Mouse (Mus musculus) hindbrain, postnatal 0 days (tissue): ENCODE measurements around the gene Rasa2. TPM values are rescaled to one million over a fixed set of nuclear protein-coding genes. Genes with fewer than 3 reads are reported as not detected.
A peak's percentile ranks its signal among the peaks of the same experiment; 100 is the strongest.
"Not testable (repeated sequence)": the region's sequence is repeated elsewhere in the genome, so short reads cannot be mapped to it uniquely, and the experiment has no call there.

Experiments used
- ATAC-seq: fragments of 200-750 bp; cut with Nextera tagmentation; 2 replicates; pipeline ENCODE4 v1.8.0; 2017; ENCODE audit warnings: mild to moderate bottlenecking, moderate TSS enrichment, moderate library complexity
- DNase-seq: peaks from one replicate; pipeline ENCODE4 v3.0.0-alpha.2; 2015; ENCODE audit warnings: low spot score
- H3K27ac ChIP-seq: fragments of 300-500 bp; sonication (generic); 2 replicates; pipeline ENCODE4 v1.5.1; 2014; ENCODE audit warnings: mild to moderate bottlenecking
- H3K27me3 ChIP-seq: fragments of 300-500 bp; sonication (generic); 2 replicates; pipeline ENCODE4 v1.6.1; 2014; ENCODE audit warnings: low read length, mixed read lengths; ENCODE audit not compliant: insufficient read depth
- H3K36me3 ChIP-seq: fragments of 300-500 bp; sonication (generic); 2 replicates; pipeline ENCODE4 v1.6.1; 2014; ENCODE audit warnings: low read length, mixed read lengths; ENCODE audit not compliant: insufficient read depth
- H3K4me1 ChIP-seq: fragments of 300-500 bp; sonication (generic); 2 replicates; pipeline ENCODE4 v1.6.1; 2014; ENCODE audit warnings: antibody characterized with exemption, low read length, mixed read lengths; ENCODE audit not compliant: insufficient read depth
- H3K4me2 ChIP-seq: fragments of 300-500 bp; sonication (generic); 2 replicates; pipeline ENCODE4 v1.6.1; 2014; ENCODE audit warnings: low read depth, mild to moderate bottlenecking, low read length, moderate library complexity, mixed read lengths
- H3K4me3 ChIP-seq: fragments of 300-500 bp; sonication (generic); 2 replicates; pipeline ENCODE4 v1.5.1; 2014; ENCODE audit warnings: low read length
- H3K9ac ChIP-seq: fragments of 300-500 bp; sonication (generic); replicated peaks from 2 replicates; pipeline ENCODE4 v1.6.1; 2014; ENCODE audit warnings: mild to moderate bottlenecking, low read length, moderate library complexity, mixed read lengths
- H3K9me3 ChIP-seq: fragments of 300-500 bp; sonication (generic); 2 replicates; pipeline ENCODE4 v1.6.1; 2016; ENCODE audit warnings: low read length, mixed read lengths
- CTCF ChIP-seq: IDR thresholded peaks from 2 replicates; pipeline ENCODE4 v1.5.1; 2016; ENCODE audit warnings: antibody characterized with exemption, control low read depth, low read depth
- WGBS: fragments of 180-500 bp; shearing (Covaris S2); extraction: QIAGEN DNeasy Blood & Tissue Kit; methylation state at CpG from one replicate; pipeline ENCODE4 v1.1.7; 2014; 5-methylcytosine and 5-hydroxymethylcytosine counted together
- polyA plus RNA-seq: library from polyadenylated mRNA; unstranded; fragments of >200 nt; fragmentation: Nextera tagmentation; extraction: Ambion mirVana; gene quantifications from 2 replicates; pipeline ENCODE4 v1.2.1, GENCODE M21; 2015
- total RNA-seq: library from RNA; depleted of rRNA; stranded (reverse); fragments of >200 nt; gene quantifications from 2 replicates; pipeline ENCODE4 v1.2.3, GENCODE M21; 2014

The Rasa2 gene
- total and polyA plus RNA-seq, 2 experiments from 2014 or later, result 12.0 to 12.9 TPM

- no peak for TF ChIP-seq CTCF
- Histone ChIP-seq H3K27ac (no peak overlapping the region), H3K9ac (no peak overlapping the region), H3K4me3 (no peak overlapping the region), H3K4me1 (0 out of 2 replicates have a peak, but pooled peaks cover 6% of the 10 kb centered on the region), H3K4me2 (no peak overlapping the region), H3K27me3 (no peaks in the 10 kb centered on the region), H3K9me3 (no peaks in the 10 kb centered on the region), H3K36me3 (no peaks in the 10 kb centered on the region)
- DNase-seq (no peak), ATAC-seq (no peak)
- 88% methylated on average over 5 of the region's 5 CpGs for WGBS
Observed at GRCm38 (mm10) chr9:96523148-96523547, 108.3 kb downstream of the Rasa2 start.

GRCm38 (mm10) chr9:96521574-96521973, 109.8 kb downstream of the Rasa2 start:
- not testable (repeated sequence) for H3K27ac ChIP-seq, H3K27me3 ChIP-seq, DNase-seq, H3K4me2 ChIP-seq, H3K4me3 ChIP-seq, H3K9ac ChIP-seq, H3K9me3 ChIP-seq, H3K4me1 ChIP-seq, ATAC-seq, H3K36me3 ChIP-seq
- peak; percentile 26 for TF ChIP-seq CTCF
- 95% methylated on average over 2 of the region's 2 CpGs for WGBS

DNA sequence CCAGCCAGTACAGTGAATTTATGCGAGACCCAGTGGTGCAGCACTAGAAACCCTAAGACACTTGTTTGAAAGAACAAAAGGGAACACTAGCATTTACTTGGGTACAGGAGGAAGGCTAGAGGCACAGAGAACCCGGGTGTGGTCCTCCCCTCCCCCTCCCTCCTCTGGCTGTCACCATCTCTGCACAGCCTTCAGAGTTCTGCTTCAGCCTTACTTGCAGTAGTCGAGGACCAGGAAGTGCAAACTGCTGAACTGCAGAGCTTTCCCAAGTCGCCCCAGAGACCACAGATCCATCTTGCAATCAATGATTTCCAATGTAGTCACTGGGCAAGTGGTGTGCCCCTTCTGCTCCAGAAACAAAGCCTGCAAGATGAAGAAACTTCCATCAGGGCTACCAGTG, 114.0 kb downstream of the Rasa2 start:
- DNase-seq (no peak), ATAC-seq (no peak)
- Histone ChIP-seq H3K36me3 (no peaks in the 10 kb centered on the region), H3K4me1 (no peaks in the 10 kb centered on the region), H3K4me2 (no peak overlapping the region), H3K27ac (no peak overlapping the region), H3K27me3 (no peaks in the 10 kb centered on the region), H3K9me3 (no peaks in the 10 kb centered on the region), H3K9ac (no peak overlapping the region), H3K4me3 (no peak overlapping the region)
- 31% methylated on average over 4 of the region's 4 CpGs for WGBS
- TF ChIP-seq CTCF, result no peak

- no peak overlapping the region for H3K27ac ChIP-seq
- TF ChIP-seq CTCF, result no peak
- 69% methylated on average over 3 of the region's 3 CpGs for WGBS
- H3K36me3 ChIP-seq, result no peaks in the 10 kb centered on the region
- no peak for ATAC-seq
- H3K9ac ChIP-seq, result no peak overlapping the region
- no peaks in the 10 kb centered on the region for H3K4me1 ChIP-seq
- H3K4me2 ChIP-seq, result no peak overlapping the region
- H3K4me3 ChIP-seq, result no peak overlapping the region
- no peak for DNase-seq
- no peaks in the 10 kb centered on the region for H3K9me3 ChIP-seq
- H3K27me3 ChIP-seq, result no peaks in the 10 kb centered on the region
Observed at GRCm38 (mm10) chr9:96516806-96517205, 114.6 kb downstream of the Rasa2 start.

DNA sequence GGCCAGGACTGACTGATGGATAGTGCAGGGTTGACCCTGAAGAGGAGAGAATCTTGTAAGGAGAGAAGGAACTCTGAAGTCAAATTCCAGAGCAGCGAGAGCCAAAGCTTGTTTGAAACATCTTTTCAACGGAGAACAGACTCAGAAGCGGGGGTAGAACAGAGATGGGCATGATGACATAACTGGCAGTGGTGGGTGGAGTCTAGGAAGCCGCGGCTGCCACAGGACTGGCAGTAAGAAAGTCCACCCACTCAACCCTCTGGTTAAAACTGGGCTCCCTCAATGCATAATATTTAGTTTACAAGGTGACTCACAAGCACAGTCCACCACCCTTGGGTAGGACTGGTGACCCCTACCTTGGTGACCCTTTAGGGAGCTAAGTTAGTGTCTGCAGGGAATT, 115.7 kb downstream of the Rasa2 start:
- no peaks in the 10 kb centered on the region for H3K9me3 ChIP-seq
- no peak overlapping the region for H3K4me2 ChIP-seq
- H3K4me3 ChIP-seq, result no peak overlapping the region
- no peaks in the 10 kb centered on the region for H3K36me3 ChIP-seq
- H3K4me1 ChIP-seq, result no peaks in the 10 kb centered on the region
- H3K27ac ChIP-seq, result no peak overlapping the region
- DNase-seq, result no peak
- no peak overlapping the region for H3K9ac ChIP-seq
- WGBS, result 90% methylated on average over 5 of the region's 5 CpGs
- no peak for ATAC-seq
- no peaks in the 10 kb centered on the region for H3K27me3 ChIP-seq
- TF ChIP-seq CTCF, result no peak

DNA sequence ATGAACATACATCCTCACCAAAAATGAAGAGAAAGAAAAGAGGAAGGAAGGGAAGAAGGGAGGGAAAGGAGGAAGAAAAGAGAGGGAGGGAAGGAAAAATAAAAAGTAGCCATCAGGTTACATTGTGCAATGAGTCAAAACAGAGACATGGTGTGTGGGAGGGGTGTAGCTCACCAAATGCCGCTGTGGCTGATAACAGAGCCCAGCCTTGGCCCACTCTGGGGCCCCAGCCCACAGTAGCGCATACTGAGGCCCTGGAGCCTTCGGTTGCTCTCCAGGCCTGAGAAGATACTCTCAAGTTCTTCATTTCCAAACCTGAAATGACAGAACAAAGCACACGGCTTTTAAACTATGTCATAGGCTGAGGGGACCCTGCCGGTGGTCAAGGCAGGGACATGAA, 117.1 kb downstream of the Rasa2 start:
- ATAC-seq, result no peak
- H3K27me3 ChIP-seq, result no peaks in the 10 kb centered on the region
- no peaks in the 10 kb centered on the region for H3K36me3 ChIP-seq
- DNase-seq, result no peak
- H3K27ac ChIP-seq, result no peak overlapping the region
- WGBS, result 87% methylated on average over 5 of the region's 5 CpGs
- H3K9me3 ChIP-seq, result no peaks in the 10 kb centered on the region
- no peaks in the 10 kb centered on the region for H3K4me1 ChIP-seq
- no peak overlapping the region for H3K9ac ChIP-seq
- H3K4me2 ChIP-seq, result no peak overlapping the region
- no peak for TF ChIP-seq CTCF
- H3K4me3 ChIP-seq, result no peak overlapping the region

- H3K4me2 ChIP-seq, result peak overlapping the region; percentile 27
- WGBS, result 12% methylated on average over 10 of the region's 10 CpGs
- H3K27me3 ChIP-seq, result no peaks in the 10 kb centered on the region
- peak; percentile 89 for DNase-seq
- H3K36me3 ChIP-seq, result no peaks in the 10 kb centered on the region
- no peak for TF ChIP-seq CTCF
- H3K4me1 ChIP-seq, result 0 out of 2 replicates have a peak, but pooled peaks cover 4% of the 10 kb centered on the region
- no peak overlapping the region for H3K4me3 ChIP-seq
- no peak overlapping the region for H3K9ac ChIP-seq
- peak; percentile 95 for ATAC-seq
- no peaks in the 10 kb centered on the region for H3K9me3 ChIP-seq
- H3K27ac ChIP-seq, result peak overlapping the region; percentile 65; the same call in 1 of the 2 replicates
Observed at GRCm38 (mm10) chr9:96506011-96506498, 125.4 kb downstream of the Rasa2 start.
